Mouse (Mus musculus) retina, postnatal 1 day (tissue): ENCODE measurements at regions not wholly inside any gene's neighbourhood (a gene's known extent, or its start where the extent isn't known, plus 50 kb on each side); places are given as distances from the start of the nearest gene placed in this dataset.

Experiments used
- DNase-seq: peaks from one replicate; pipeline ENCODE4 v3.0.0-alpha.2; 2012

- no peak for DNase-seq
Measured at GRCm38 (mm10) chr14:46706462-46706861, 53.9 kb upstream of the Cdkn3 start.

- DNase-seq, result no peak
Measured at GRCm38 (mm10) chr14:46704316-46704751, 56.0 kb upstream of the Cdkn3 start.

- DNase-seq, result peak; percentile 74
Measured at GRCm38 (mm10) chr14:46702669-46703435, 57.5 kb upstream of the Cdkn3 start.

- no peak for DNase-seq
Measured at GRCm38 (mm10) chr14:46692571-46692970, 67.8 kb upstream of the Cdkn3 start.

GRCm38 (mm10) chr14:46692067-46692466 is 68.3 kb upstream of the Cdkn3 start:
- no peak for DNase-seq

- no peak for DNase-seq
Measured at GRCm38 (mm10) chr14:46682728-46683127, 77.6 kb upstream of the Cdkn3 start.

GRCm38 (mm10) chr14:46678935-46679334 is 81.4 kb upstream of the Cdkn3 start:
- no peak for DNase-seq

- no peak for DNase-seq
Measured at GRCm38 (mm10) chr14:46671482-46672225, 88.7 kb upstream of the Cdkn3 start.

- DNase-seq, result no peak
Measured at GRCm38 (mm10) chr14:46671062-46671461, 89.3 kb upstream of the Cdkn3 start.

GRCm38 (mm10) chr14:46670221-46671046 is 89.9 kb upstream of the Cdkn3 start:
- no peak for DNase-seq

- DNase-seq, result no peak
Measured at GRCm38 (mm10) chr14:46668275-46668674, 92.1 kb upstream of the Cdkn3 start.

- no peak for DNase-seq
Measured at GRCm38 (mm10) chr14:46664305-46664704, 96.0 kb upstream of the Cdkn3 start.

GRCm38 (mm10) chr14:46663529-46663928 is 96.8 kb upstream of the Cdkn3 start:
- no peak for DNase-seq

- peak; percentile 96 for DNase-seq
Measured at GRCm38 (mm10) chr14:46661792-46662545, 98.4 kb upstream of the Cdkn3 start.

- no peak for DNase-seq
Measured at GRCm38 (mm10) chr14:46661118-46661791, 99.1 kb upstream of the Cdkn3 start.

- DNase-seq, result peak; percentile 20
Measured at GRCm38 (mm10) chr14:46659365-46659764, 101.0 kb upstream of the Cdkn3 start.

GRCm38 (mm10) chr14:46656249-46656648 is 104.1 kb upstream of the Cdkn3 start:
- no peak for DNase-seq

- no peak for DNase-seq
Measured at GRCm38 (mm10) chr14:46647319-46647974, 112.9 kb upstream of the Cdkn3 start.

- DNase-seq, result no peak
Measured at GRCm38 (mm10) chr14:46646673-46647318, 113.5 kb upstream of the Cdkn3 start.

- peak; percentile 93 for DNase-seq
Measured at GRCm38 (mm10) chr14:46639116-46639826, 121.1 kb upstream of the Cdkn3 start.
